Mouse (Mus musculus) liver, embryonic 15.5 days (tissue): ENCODE results near the gene Sult1a1. TPM values are rescaled to one million over a fixed set of nuclear protein-coding genes. Genes with fewer than 3 reads are reported as not detected.

Source experiments
- ATAC-seq: fragments of 200-750 bp; cut with Nextera tagmentation; 2 replicates; pipeline ENCODE4 v1.8.0; 2017; ENCODE audit warnings: moderate number of reproducible peaks, mild to moderate bottlenecking, moderate library complexity; ENCODE audit not compliant: insufficient read depth
- H3K27ac ChIP-seq: fragments of 300-500 bp; sonication (generic); replicated peaks from 2 replicates; pipeline ENCODE4 v1.5.1; 2015; ENCODE audit warnings: mild to moderate bottlenecking, inconsistent platforms
- H3K27me3 ChIP-seq: fragments of 300-500 bp; sonication (generic); 2 replicates; pipeline ENCODE4 v1.6.1; 2015; ENCODE audit warnings: mild to moderate bottlenecking, inconsistent platforms
- H3K36me3 ChIP-seq: fragments of 300-500 bp; sonication (generic); replicated peaks from 2 replicates; pipeline ENCODE4 v1.6.1; 2015; ENCODE audit warnings: moderate library complexity, mild to moderate bottlenecking, inconsistent platforms
- H3K4me1 ChIP-seq: fragments of 300-500 bp; sonication (generic); replicated peaks from 2 replicates; pipeline ENCODE4 v1.6.1; 2015; ENCODE audit warnings: inconsistent platforms
- H3K4me2 ChIP-seq: fragments of 300-500 bp; sonication (generic); 2 replicates; pipeline ENCODE4 v1.6.1; 2015; ENCODE audit warnings: moderate library complexity, mild to moderate bottlenecking, inconsistent platforms
- H3K4me3 ChIP-seq: fragments of 300-500 bp; sonication (generic); replicated peaks from 2 replicates; pipeline ENCODE4 v1.5.1; 2015; ENCODE audit warnings: mild to moderate bottlenecking, inconsistent platforms
- H3K9ac ChIP-seq: fragments of 300-500 bp; sonication (generic); 2 replicates; pipeline ENCODE4 v1.6.1; 2015; ENCODE audit warnings: moderate library complexity, mild to moderate bottlenecking, inconsistent platforms
- H3K9me3 ChIP-seq: fragments of 300-500 bp; sonication (generic); replicated peaks from 2 replicates; pipeline ENCODE4 v1.6.1; 2016; ENCODE audit warnings: inconsistent platforms
- WGBS: fragments of 180-500 bp; shearing (Covaris S2); methylation state at CpG from one replicate; pipeline ENCODE4 v1.1.7; 2015; ENCODE audit warnings: mixed read lengths; ENCODE audit not compliant: insufficient replicate concordance; 5-methylcytosine and 5-hydroxymethylcytosine counted together
- polyA plus RNA-seq: library from polyadenylated mRNA; unstranded; fragments of >200 nt; fragmentation: Nextera tagmentation; extraction: Ambion mirVana; gene quantifications from 2 replicates; pipeline ENCODE4 v1.2.1, GENCODE M21; 2015

Sult1a1 gene
- polyA plus RNA-seq, 1 experiment from 2014 or later = 37.8 TPM

GRCm38 (mm10) chr7:126642545-126643243 is 33.5 kb downstream of the Sult1a1 start:
- Histone ChIP-seq H3K9me3 (no peaks in the 10 kb centered on the region), H3K4me2 (no peak overlapping the region), H3K4me3 (no peak overlapping the region), H3K27ac (no peak overlapping the region), H3K4me1 (peaks cover 8% of the 10 kb centered on the region), H3K9ac (no peak overlapping the region), H3K36me3 (no peaks in the 10 kb centered on the region), H3K27me3 (no peaks in the 10 kb centered on the region)
- WGBS = 49% methylated on average over 5 of the region's 5 CpGs
- 0 out of 2 replicates have a peak, but pooled peaks have one; percentile 15 for ATAC-seq

- Histone ChIP-seq H3K9ac (no peak overlapping the region), H3K27ac (no peak overlapping the region), H3K27me3 (no peaks in the 10 kb centered on the region), H3K4me1 (no peaks in the 10 kb centered on the region), H3K36me3 (no peaks in the 10 kb centered on the region), H3K9me3 (no peaks in the 10 kb centered on the region), H3K4me3 (no peak overlapping the region), H3K4me2 (no peak overlapping the region)
- WGBS = 13% methylated on average over 4 of the region's 4 CpGs
- no peak for ATAC-seq
These were observed 39.3 kb downstream of the Sult1a1 start for GRCm38 (mm10) chr7:126636733-126637520.

GRCm38 (mm10) chr7:126635375-126635774 is 40.9 kb downstream of the Sult1a1 start:
- Histone ChIP-seq H3K4me3 (no peak overlapping the region), H3K9ac (no peak overlapping the region), H3K9me3 (no peaks in the 10 kb centered on the region), H3K4me1 (no peaks in the 10 kb centered on the region), H3K36me3 (no peaks in the 10 kb centered on the region), H3K27ac (no peak overlapping the region), H3K27me3 (no peaks in the 10 kb centered on the region), H3K4me2 (no peak overlapping the region)
- ATAC-seq = no peak

- Histone ChIP-seq H3K4me1 (no peaks in the 10 kb centered on the region), H3K36me3 (no peaks in the 10 kb centered on the region), H3K4me3 (no peak overlapping the region), H3K4me2 (no peak overlapping the region), H3K27ac (no peak overlapping the region), H3K9ac (no peak overlapping the region), H3K9me3 (no peaks in the 10 kb centered on the region), H3K27me3 (no peaks in the 10 kb centered on the region)
- 21% methylated on average over 2 of the region's 2 CpGs for WGBS
- ATAC-seq = no peak
These were observed 43.8 kb downstream of the Sult1a1 start for GRCm38 (mm10) chr7:126632478-126632877.

- 63% methylated on average over 4 of the region's 4 CpGs for WGBS
- Histone ChIP-seq H3K9me3 (no peaks in the 10 kb centered on the region), H3K4me3 (no peak within 1 kb of the TSS), H3K27me3 (no peaks in the 10 kb centered on the region), H3K4me1 (peaks cover 2% of the 10 kb centered on the region), H3K9ac (no peak within 1 kb of the TSS), H3K4me2 (no peak within 1 kb of the TSS), H3K36me3 (no peaks in the 10 kb centered on the region), H3K27ac (no peak within 1 kb of the TSS)
- no peak for ATAC-seq
These were observed 45.3 kb downstream of the Sult1a1 start, which contains the start of gene Nupr1 for GRCm38 (mm10) chr7:126630824-126631518. Gene Nupr1 (minus strand): TSS chr7:126630861.

- ATAC-seq = no peak
- Histone ChIP-seq H3K4me2 (no peak overlapping the region), H3K27ac (no peak overlapping the region), H3K27me3 (no peaks in the 10 kb centered on the region), H3K4me3 (no peak overlapping the region), H3K36me3 (no peaks in the 10 kb centered on the region), H3K9me3 (no peaks in the 10 kb centered on the region), H3K4me1 (peaks cover 12% of the 10 kb centered on the region), H3K9ac (no peak overlapping the region)
- 44% methylated on average over 3 of the region's 3 CpGs for WGBS
These were observed 46.3 kb downstream of the Sult1a1 start for GRCm38 (mm10) chr7:126629915-126630314.

GRCm38 (mm10) chr7:126628111-126628510 is 48.1 kb downstream of the Sult1a1 start:
- H3K27ac ChIP-seq = no peak overlapping the region
- H3K4me2 ChIP-seq = no peak overlapping the region
- no peak overlapping the region for H3K4me3 ChIP-seq
- H3K9ac ChIP-seq = no peak overlapping the region
- WGBS = 59% methylated on average over 6 of the region's 6 CpGs
- H3K4me1 ChIP-seq = peaks cover 29% of the 10 kb centered on the region
- H3K9me3 ChIP-seq = no peaks in the 10 kb centered on the region
- no peaks in the 10 kb centered on the region for H3K36me3 ChIP-seq
- H3K27me3 ChIP-seq = no peaks in the 10 kb centered on the region
- ATAC-seq = no peak

- Histone ChIP-seq H3K27ac (no peak overlapping the region), H3K9me3 (no peaks in the 10 kb centered on the region), H3K4me3 (no peak overlapping the region), H3K27me3 (no peaks in the 10 kb centered on the region), H3K9ac (no peak overlapping the region), H3K4me2 (peak overlapping the region; percentile 28; the same call in 1 of the 2 replicates), H3K36me3 (no peaks in the 10 kb centered on the region), H3K4me1 (peaks cover 46% of the 10 kb centered on the region)
- no peak for ATAC-seq
- WGBS = 66% methylated on average over 3 of the region's 3 CpGs
These were observed 50.2 kb downstream of the Sult1a1 start for GRCm38 (mm10) chr7:126625807-126626600.

- H3K36me3 ChIP-seq = no peaks in the 10 kb centered on the region
- 7% methylated on average over 6 of the region's 6 CpGs for WGBS
- peak overlapping the region; percentile 28; the same call in 1 of the 2 replicates for H3K4me2 ChIP-seq
- no peak overlapping the region for H3K9ac ChIP-seq
- ATAC-seq = peak; percentile 75
- no peaks in the 10 kb centered on the region for H3K9me3 ChIP-seq
- H3K27ac ChIP-seq = no peak overlapping the region
- no peak overlapping the region; the same call in 1 of the 2 replicates for H3K4me3 ChIP-seq
- H3K4me1 ChIP-seq = peaks cover 50% of the 10 kb centered on the region
- no peaks in the 10 kb centered on the region for H3K27me3 ChIP-seq
These were observed 50.9 kb downstream of the Sult1a1 start for GRCm38 (mm10) chr7:126625369-126625768.

GRCm38 (mm10) chr7:126624774-126625173 is 51.5 kb downstream of the Sult1a1 start:
- no peaks in the 10 kb centered on the region for H3K36me3 ChIP-seq
- H3K9ac ChIP-seq = no peak overlapping the region
- WGBS = 73% methylated on average over 16 of the region's 16 CpGs
- H3K27ac ChIP-seq = no peak overlapping the region
- peaks cover 50% of the 10 kb centered on the region for H3K4me1 ChIP-seq
- no peak overlapping the region; the same call in 1 of the 2 replicates for H3K4me3 ChIP-seq
- ATAC-seq = no peak
- no peaks in the 10 kb centered on the region for H3K27me3 ChIP-seq
- H3K4me2 ChIP-seq = peak overlapping the region; percentile 28; the same call in 1 of the 2 replicates
- no peaks in the 10 kb centered on the region for H3K9me3 ChIP-seq
